Mouse (Mus musculus) stomach, embryonic 14.5 days (tissue): ENCODE measurements around the gene Ciart. TPM values are rescaled to one million over a fixed set of nuclear protein-coding genes. Genes with fewer than 3 reads are reported as not detected.

Experiments used
- ATAC-seq: fragments of 200-750 bp; cut with Nextera tagmentation; 2 replicates; pipeline ENCODE4 v1.8.0; 2017; ENCODE audit warnings: low read depth, moderate TSS enrichment; ENCODE audit not compliant: insufficient number of reproducible peaks, insufficient read depth, low FRiP score
- H3K27ac ChIP-seq: fragments of 300-500 bp; sonication (generic); 2 replicates; pipeline ENCODE4 v1.5.1; 2014; ENCODE audit warnings: mild to moderate bottlenecking, low read length, moderate library complexity, mixed read lengths
- H3K27me3 ChIP-seq: fragments of 300-500 bp; sonication (generic); 2 replicates; pipeline ENCODE4 v1.6.1; 2014; ENCODE audit warnings: low read length, control low read depth, mixed read lengths; ENCODE audit not compliant: control insufficient read depth, insufficient read depth
- H3K36me3 ChIP-seq: fragments of 300-500 bp; sonication (generic); 2 replicates; pipeline ENCODE4 v1.6.1; 2014; ENCODE audit warnings: mild to moderate bottlenecking, control low read depth, low read length, moderate library complexity, mixed read lengths; ENCODE audit not compliant: control insufficient read depth, insufficient read depth
- H3K4me1 ChIP-seq: fragments of 300-500 bp; sonication (generic); 2 replicates; pipeline ENCODE4 v1.6.1; 2014; ENCODE audit warnings: low read length, control low read depth, mixed read lengths; ENCODE audit not compliant: control insufficient read depth, insufficient read depth
- H3K4me2 ChIP-seq: fragments of 300-500 bp; sonication (generic); replicated peaks from 2 replicates; pipeline ENCODE4 v1.6.1; 2014; ENCODE audit warnings: low read depth, low read length, control low read depth
- H3K4me3 ChIP-seq: fragments of 300-500 bp; sonication (generic); 2 replicates; pipeline ENCODE4 v1.5.1; 2014; ENCODE audit warnings: low read depth, low read length, control low read depth
- H3K9ac ChIP-seq: fragments of 300-500 bp; sonication (generic); replicated peaks from 2 replicates; pipeline ENCODE4 v1.6.1; 2014; ENCODE audit warnings: low read depth, mild to moderate bottlenecking, control low read depth, low read length, moderate library complexity, mixed read lengths
- H3K9me3 ChIP-seq: fragments of 300-500 bp; sonication (generic); 2 replicates; pipeline ENCODE4 v1.6.1; 2016; ENCODE audit warnings: low read depth, low read length, control low read depth; ENCODE audit not compliant: control insufficient read depth
- WGBS: fragments of 180-500 bp; shearing (Covaris S2); extraction: QIAGEN DNeasy Blood & Tissue Kit; methylation state at CpG from one replicate; pipeline ENCODE4 v1.1.7; 2014; 5-methylcytosine and 5-hydroxymethylcytosine counted together
- polyA plus RNA-seq: library from polyadenylated mRNA; unstranded; fragments of >200 nt; fragmentation: Nextera tagmentation; extraction: Ambion mirVana; gene quantifications from 2 replicates; pipeline ENCODE4 v1.2.1, GENCODE M21; 2014

The Ciart gene
- polyA plus RNA-seq, 1 experiment from 2014 or later: 5.6 TPM

GRCm38 (mm10) chr3:95905146-95905939 lies 23.3 kb upstream of the Ciart start:
- WGBS: 1% methylated on average over 18 of the region's 18 CpGs

GRCm38 (mm10) chr3:95904568-95904967 lies 22.5 kb upstream of the Ciart start, which contains the start of gene Car14:
Gene Car14, minus strand, starts transcription at chr3:95904691.
- WGBS: 1% methylated on average over 15 of the region's 15 CpGs
- no peaks in the 10 kb centered on the region for H3K36me3 ChIP-seq
- peak within 1 kb of the TSS; percentile 29 for H3K4me3 ChIP-seq
- H3K9ac ChIP-seq: peak within 1 kb of the TSS; percentile 3; the same call in 1 of the 2 replicates
- H3K4me1 ChIP-seq: peaks cover 29% of the 10 kb centered on the region
- H3K4me2 ChIP-seq: peak within 1 kb of the TSS; percentile 73
- no peak; the same call in 1 of the 2 replicates for ATAC-seq
- peak within 1 kb of the TSS; percentile 28; the same call in 1 of the 2 replicates for H3K27ac ChIP-seq
- H3K9me3 ChIP-seq: no peaks in the 10 kb centered on the region
- no peaks in the 10 kb centered on the region for H3K27me3 ChIP-seq

More at GRCm38 (mm10) chr3:95905146-95905939, 23.3 kb upstream of the Ciart start:
- Histone ChIP-seq H3K9me3 (no peaks in the 10 kb centered on the region), H3K4me1 (peaks cover 29% of the 10 kb centered on the region), H3K27me3 (no peaks in the 10 kb centered on the region), H3K27ac (no peak overlapping the region), H3K4me3 (peak overlapping the region; percentile 29), H3K36me3 (no peaks in the 10 kb centered on the region), H3K9ac (0 out of 2 replicates have a peak overlapping the region, but pooled peaks have one; percentile 3), H3K4me2 (peak overlapping the region; percentile 73)
- ATAC-seq: peak; percentile 59

GRCm38 (mm10) chr3:95903753-95904502 lies 21.9 kb upstream of the Ciart start:
- 3% methylated on average over 15 of the region's 15 CpGs for WGBS
- H3K27me3 ChIP-seq: no peaks in the 10 kb centered on the region
- ATAC-seq: peak; percentile 44; the same call in 1 of the 2 replicates

GRCm38 (mm10) chr3:95902643-95903042 lies 20.6 kb upstream of the Ciart start:
- H3K4me1 ChIP-seq: peaks cover 29% of the 10 kb centered on the region
- H3K4me3 ChIP-seq: no peak overlapping the region
- no peak overlapping the region for H3K9ac ChIP-seq
- 28% methylated on average over 6 of the region's 6 CpGs for WGBS
- H3K36me3 ChIP-seq: no peaks in the 10 kb centered on the region; the same call in 1 of the 2 replicates
- no peaks in the 10 kb centered on the region for H3K9me3 ChIP-seq
- H3K4me2 ChIP-seq: no peak overlapping the region
- ATAC-seq: no peak
- no peaks in the 10 kb centered on the region for H3K27me3 ChIP-seq
- no peak overlapping the region for H3K27ac ChIP-seq

More at GRCm38 (mm10) chr3:95903753-95904502, 21.9 kb upstream of the Ciart start:
- Histone ChIP-seq H3K4me2 (peak overlapping the region; percentile 73), H3K9ac (no peak overlapping the region; the same call in 1 of the 2 replicates), H3K9me3 (no peaks in the 10 kb centered on the region), H3K4me1 (peaks cover 29% of the 10 kb centered on the region), H3K36me3 (no peaks in the 10 kb centered on the region), H3K4me3 (peak overlapping the region; percentile 29), H3K27ac (no peak overlapping the region)

- H3K4me2 ChIP-seq: no peak overlapping the region
- H3K9ac ChIP-seq: no peak overlapping the region
- peaks cover 29% of the 10 kb centered on the region for H3K4me1 ChIP-seq
- H3K27ac ChIP-seq: no peak overlapping the region
- no peak overlapping the region for H3K4me3 ChIP-seq
- no peaks in the 10 kb centered on the region; the same call in 1 of the 2 replicates for H3K36me3 ChIP-seq
- ATAC-seq: no peak
- no peaks in the 10 kb centered on the region for H3K27me3 ChIP-seq
- no peaks in the 10 kb centered on the region for H3K9me3 ChIP-seq
These were observed 20.2 kb upstream of the Ciart start for GRCm38 (mm10) chr3:95902373-95902625.

GRCm38 (mm10) chr3:95901616-95902372 lies 19.7 kb upstream of the Ciart start:
- Histone ChIP-seq H3K4me2 (no peak overlapping the region), H3K9ac (no peak overlapping the region), H3K27me3 (no peaks in the 10 kb centered on the region), H3K27ac (no peak overlapping the region), H3K9me3 (no peaks in the 10 kb centered on the region), H3K4me1 (peaks cover 25% of the 10 kb centered on the region), H3K36me3 (no peaks in the 10 kb centered on the region; the same call in 1 of the 2 replicates), H3K4me3 (no peak overlapping the region)
- no peak for ATAC-seq
- 48% methylated on average over 9 of the region's 9 CpGs for WGBS

- 72% methylated on average over 13 of the region's 13 CpGs for WGBS
- Histone ChIP-seq H3K4me3 (no peak overlapping the region), H3K9me3 (no peaks in the 10 kb centered on the region), H3K4me2 (no peak overlapping the region), H3K4me1 (peaks cover 11% of the 10 kb centered on the region), H3K27ac (no peak overlapping the region), H3K27me3 (no peaks in the 10 kb centered on the region), H3K9ac (no peak overlapping the region), H3K36me3 (no peaks in the 10 kb centered on the region; the same call in 1 of the 2 replicates)
- no peak for ATAC-seq
These were observed 17.9 kb upstream of the Ciart start for GRCm38 (mm10) chr3:95899800-95900524.
